Mouse (Mus musculus): ENCODE measurements around the gene Arsg. TPM values are rescaled to one million over a fixed set of nuclear protein-coding genes. Genes with fewer than 3 reads are reported as not detected.
A peak's percentile ranks its signal among the peaks of the same experiment; 100 is the strongest.

The Arsg gene
- polyA plus RNA-seq (2012; ENCODE audit: insufficient read depth, insufficient read length, low replicate concordance, missing spikeins): not detected in 2 replicates

- Histone ChIP-seq H3K4me3 (ENCODE audit: insufficient read depth, low read depth, low read length) (peak within 1 kb of the TSS; percentile 73), H3K4me1 (ENCODE audit: control insufficient read depth, insufficient read depth, low read length) (peaks cover 2% of the 10 kb centered on the region; the same call in 1 of the 2 replicates), H3K27ac (ENCODE audit: insufficient read depth, low read depth, low read length) (peak within 1 kb of the TSS; percentile 82)
- WGBS: under 1% methylated on average over 110 of the region's 111 CpGs
- TF ChIP-seq CTCF (IDR thresholded peaks at IDR 0.05; ENCODE audit: insufficient read depth, low read depth, low read length) (no peak), POLR2A (IDR thresholded peaks at IDR 0.05; ENCODE audit: insufficient read depth, low read depth, low read length) (peak; percentile 71; the same call in 1 of the 2 replicates)
These were observed at the start of gene Arsg, which contains the start of gene Slc16a6 for GRCm38 (mm10) chr11:109473171-109474085. Gene Arsg (plus strand): TSS chr11:109473374. Gene Slc16a6 (minus strand): TSS chr11:109473598.

GRCm38 (mm10) chr11:109425392-109426271 is 47.5 kb upstream of the Arsg start, which contains the start of gene Amz2:
Gene Amz2 (plus strand): TSS chr11:109425946.
- Histone ChIP-seq H3K4me3 (ENCODE audit: insufficient read depth, low read depth, low read length) (peak within 1 kb of the TSS; percentile 56), H3K4me1 (ENCODE audit: control insufficient read depth, insufficient read depth, low read length) (peaks cover 4% of the 10 kb centered on the region; the same call in 1 of the 2 replicates), H3K27ac (ENCODE audit: insufficient read depth, low read depth, low read length) (peak within 1 kb of the TSS; percentile 43)
- 1% methylated on average over 65 of the region's 65 CpGs for WGBS
- TF ChIP-seq POLR2A (IDR thresholded peaks at IDR 0.05; ENCODE audit: insufficient read depth, low read depth, low read length) (peak; percentile 66), CTCF (IDR thresholded peaks at IDR 0.05; ENCODE audit: insufficient read depth, low read depth, low read length) (peak; percentile 71)

GRCm38 (mm10) chr11:109426272-109426586 is 46.9 kb upstream of the Arsg start:
- WGBS: under 1% methylated on average over 11 of the region's 11 CpGs
- H3K4me1 ChIP-seq (ENCODE audit: control insufficient read depth, insufficient read depth, low read length): peaks cover 4% of the 10 kb centered on the region; the same call in 1 of the 2 replicates
- H3K4me3 ChIP-seq (ENCODE audit: insufficient read depth, low read depth, low read length): peak overlapping the region; percentile 56
- TF ChIP-seq POLR2A (IDR thresholded peaks at IDR 0.05; ENCODE audit: insufficient read depth, low read depth, low read length) (no peak), CTCF (IDR thresholded peaks at IDR 0.05; ENCODE audit: insufficient read depth, low read depth, low read length) (no peak)
- H3K27ac ChIP-seq (ENCODE audit: insufficient read depth, low read depth, low read length): peak overlapping the region; percentile 43

- no peak for TF ChIP-seq POLR2A (IDR thresholded peaks at IDR 0.05; ENCODE audit: insufficient read depth, low read depth, low read length)
- TF ChIP-seq CTCF (IDR thresholded peaks at IDR 0.05; ENCODE audit: insufficient read depth, low read depth, low read length): no peak
- Histone ChIP-seq H3K4me3 (ENCODE audit: insufficient read depth, low read depth, low read length) (no peak overlapping the region), H3K27ac (ENCODE audit: insufficient read depth, low read depth, low read length) (no peak overlapping the region), H3K4me1 (ENCODE audit: control insufficient read depth, insufficient read depth, low read length) (peaks cover 7% of the 10 kb centered on the region; the same call in 1 of the 2 replicates)
- 97% methylated on average over 5 of the region's 5 CpGs for WGBS
These were observed 45.8 kb upstream of the Arsg start for GRCm38 (mm10) chr11:109427353-109427752.

GRCm38 (mm10) chr11:109434233-109434798 is 38.9 kb upstream of the Arsg start:
- Histone ChIP-seq H3K4me1 (ENCODE audit: control insufficient read depth, insufficient read depth, low read length) (peaks cover 14% of the 10 kb centered on the region), H3K4me3 (ENCODE audit: insufficient read depth, low read depth, low read length) (no peak overlapping the region), H3K27ac (ENCODE audit: insufficient read depth, low read depth, low read length) (no peak overlapping the region)
- WGBS: 89% methylated on average over 16 of the region's 16 CpGs
- no peak for TF ChIP-seq CTCF (IDR thresholded peaks at IDR 0.05; ENCODE audit: insufficient read depth, low read depth, low read length)
- TF ChIP-seq POLR2A (IDR thresholded peaks at IDR 0.05; ENCODE audit: insufficient read depth, low read depth, low read length): no peak

- WGBS: 77% methylated on average over 8 of the region's 8 CpGs
- Histone ChIP-seq H3K4me3 (ENCODE audit: insufficient read depth, low read depth, low read length) (no peak overlapping the region), H3K4me1 (ENCODE audit: control insufficient read depth, insufficient read depth, low read length) (peaks cover 15% of the 10 kb centered on the region), H3K27ac (ENCODE audit: insufficient read depth, low read depth, low read length) (no peak overlapping the region)
- TF ChIP-seq POLR2A (IDR thresholded peaks at IDR 0.05; ENCODE audit: insufficient read depth, low read depth, low read length) (no peak), CTCF (IDR thresholded peaks at IDR 0.05; ENCODE audit: insufficient read depth, low read depth, low read length) (no peak)
These were observed 36.3 kb upstream of the Arsg start for GRCm38 (mm10) chr11:109436889-109437288.

GRCm38 (mm10) chr11:109439209-109439608 is 34.0 kb upstream of the Arsg start:
- Histone ChIP-seq H3K27ac (ENCODE audit: insufficient read depth, low read depth, low read length) (no peak overlapping the region), H3K4me3 (ENCODE audit: insufficient read depth, low read depth, low read length) (no peak overlapping the region)

GRCm38 (mm10) chr11:109439829-109440340 is 33.3 kb upstream of the Arsg start:
- Histone ChIP-seq H3K27ac (ENCODE audit: insufficient read depth, low read depth, low read length) (no peak overlapping the region), H3K4me3 (ENCODE audit: insufficient read depth, low read depth, low read length) (peak overlapping the region; percentile 39), H3K4me1 (ENCODE audit: control insufficient read depth, insufficient read depth, low read length) (peaks cover 15% of the 10 kb centered on the region)
- 5% methylated on average over 32 of the region's 32 CpGs for WGBS
- TF ChIP-seq POLR2A (IDR thresholded peaks at IDR 0.05; ENCODE audit: insufficient read depth, low read depth, low read length) (no peak), CTCF (IDR thresholded peaks at IDR 0.05; ENCODE audit: insufficient read depth, low read depth, low read length) (no peak)

More at GRCm38 (mm10) chr11:109439209-109439608, 34.0 kb upstream of the Arsg start:
- TF ChIP-seq POLR2A (IDR thresholded peaks at IDR 0.05; ENCODE audit: insufficient read depth, low read depth, low read length): no peak
- no peak for TF ChIP-seq CTCF (IDR thresholded peaks at IDR 0.05; ENCODE audit: insufficient read depth, low read depth, low read length)
- 18% methylated on average over 5 of the region's 5 CpGs for WGBS
- peaks cover 15% of the 10 kb centered on the region for H3K4me1 ChIP-seq (ENCODE audit: control insufficient read depth, insufficient read depth, low read length)
